Mouse (Mus musculus) forebrain, embryonic 11.5 days (tissue): ENCODE measurements around the gene D10Jhu81e. TPM values are rescaled to one million over a fixed set of nuclear protein-coding genes. Genes with fewer than 3 reads are reported as not detected.

Source experiments
- ATAC-seq: fragments of 200-750 bp; cut with Nextera tagmentation; replicated peaks from 2 replicates; pipeline ENCODE4 v1.8.0; 2017; ENCODE audit warnings: moderate TSS enrichment; ENCODE audit not compliant: low FRiP score
- DNase-seq: peaks from one replicate; pipeline ENCODE4 v3.0.0-alpha.2; 2017; ENCODE audit warnings: low spot score
- H3K27ac ChIP-seq: fragments of 300-500 bp; sonication (generic); 2 replicates; pipeline ENCODE4 v1.5.1; 2014; ENCODE audit warnings: low read depth, low read length
- H3K27me3 ChIP-seq: fragments of 300-500 bp; sonication (generic); 2 replicates; pipeline ENCODE4 v1.6.1; 2014; ENCODE audit warnings: mild to moderate bottlenecking, low read length, mixed read lengths; ENCODE audit not compliant: control insufficient read depth, insufficient read depth
- H3K36me3 ChIP-seq: fragments of 300-500 bp; sonication (generic); 2 replicates; pipeline ENCODE4 v1.6.1; 2014; ENCODE audit warnings: mild to moderate bottlenecking, low read length, moderate library complexity, mixed read lengths; ENCODE audit not compliant: control insufficient read depth, insufficient read depth
- H3K4me1 ChIP-seq: fragments of 300-500 bp; sonication (generic); replicated peaks from 2 replicates; pipeline ENCODE4 v1.6.1; 2014; ENCODE audit warnings: low read length, mixed read lengths; ENCODE audit not compliant: control insufficient read depth, insufficient read depth
- H3K4me2 ChIP-seq: fragments of 300-500 bp; sonication (generic); 2 replicates; pipeline ENCODE4 v1.6.1; 2014; ENCODE audit warnings: low read depth, mild to moderate bottlenecking, low read length, moderate library complexity, mixed read lengths; ENCODE audit not compliant: severe bottlenecking
- H3K4me3 ChIP-seq: fragments of 300-500 bp; sonication (generic); 2 replicates; pipeline ENCODE4 v1.5.1; 2014; ENCODE audit warnings: low read depth, low read length
- H3K9ac ChIP-seq: fragments of 300-500 bp; sonication (generic); 2 replicates; pipeline ENCODE4 v1.6.1; 2014; ENCODE audit warnings: low read length
- H3K9me3 ChIP-seq: fragments of 300-500 bp; sonication (generic); 2 replicates; pipeline ENCODE4 v1.6.1; 2016; ENCODE audit warnings: low read length, mixed read lengths; ENCODE audit not compliant: control insufficient read depth
- WGBS: fragments of 180-500 bp; shearing (Covaris S2); extraction: QIAGEN DNeasy Blood & Tissue Kit; methylation state at CpG from one replicate; pipeline ENCODE4 v1.1.7; 2014; 5-methylcytosine and 5-hydroxymethylcytosine counted together
- polyA plus RNA-seq: library from polyadenylated mRNA; unstranded; fragments of >200 nt; fragmentation: Nextera tagmentation; extraction: Ambion mirVana; gene quantifications from 2 replicates; pipeline ENCODE4 v1.2.1, GENCODE M21; 2014

Gene D10Jhu81e
- polyA plus RNA-seq, 1 experiment from 2014 or later, result 14.0 TPM

GRCm38 (mm10) chr10:78143727-78144505 lies 25.7 kb downstream of the D10Jhu81e start:
- no peak overlapping the region for H3K9ac ChIP-seq
- H3K4me2 ChIP-seq, result no peak overlapping the region
- ATAC-seq, result no peak
- no peaks in the 10 kb centered on the region for H3K36me3 ChIP-seq
- no peaks in the 10 kb centered on the region for H3K9me3 ChIP-seq
- H3K4me1 ChIP-seq, result no peaks in the 10 kb centered on the region
- no peak for DNase-seq
- 61% methylated on average over 8 of the region's 8 CpGs for WGBS
- no peaks in the 10 kb centered on the region for H3K27me3 ChIP-seq
- H3K4me3 ChIP-seq, result no peak overlapping the region
- no peak overlapping the region for H3K27ac ChIP-seq

DNA sequence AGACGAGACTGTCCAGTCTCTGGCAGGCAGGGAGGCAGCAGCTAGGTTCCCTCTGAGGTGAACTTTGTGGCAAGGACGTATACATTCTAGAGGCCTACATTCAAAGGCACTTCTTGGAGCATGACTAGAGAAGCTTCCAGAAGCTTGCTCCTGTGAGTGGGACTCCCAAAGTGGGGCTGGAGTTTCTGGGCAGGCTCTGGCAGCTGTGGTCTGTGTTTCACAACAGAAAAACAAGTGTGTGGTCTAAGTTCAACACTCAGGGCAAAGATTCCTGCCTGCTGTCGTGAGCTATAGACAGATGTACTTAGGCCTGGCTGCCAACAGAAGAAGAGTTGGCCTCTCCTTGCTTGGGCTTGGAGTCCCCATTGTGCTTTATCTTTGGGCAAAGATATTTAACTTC lies 28.7 kb downstream of the D10Jhu81e start:
- DNase-seq (peak; percentile 30), ATAC-seq (no peak)
- Histone ChIP-seq H3K27ac (no peak overlapping the region), H3K27me3 (no peaks in the 10 kb centered on the region), H3K36me3 (no peaks in the 10 kb centered on the region), H3K9me3 (no peaks in the 10 kb centered on the region), H3K4me1 (no peaks in the 10 kb centered on the region), H3K4me2 (no peak overlapping the region), H3K9ac (no peak overlapping the region), H3K4me3 (no peak overlapping the region)
- 86% methylated on average over 3 of the region's 3 CpGs for WGBS

- H3K4me1 ChIP-seq, result 0 out of 2 replicates have a peak, but pooled peaks cover 1% of the 10 kb centered on the region
- no peaks in the 10 kb centered on the region for H3K36me3 ChIP-seq
- H3K4me3 ChIP-seq, result no peak overlapping the region
- H3K27ac ChIP-seq, result no peak overlapping the region
- H3K9me3 ChIP-seq, result no peaks in the 10 kb centered on the region
- DNase-seq (peak; percentile 31), ATAC-seq (no peak)
- no peaks in the 10 kb centered on the region for H3K27me3 ChIP-seq
- no peak overlapping the region for H3K4me2 ChIP-seq
- H3K9ac ChIP-seq, result no peak overlapping the region
- WGBS, result 94% methylated on average over 1 of the region's 1 CpGs
Measured at GRCm38 (mm10) chr10:78140251-78140600, 29.4 kb downstream of the D10Jhu81e start.

GRCm38 (mm10) chr10:78139572-78140250 lies 29.9 kb downstream of the D10Jhu81e start:
- Histone ChIP-seq H3K27me3 (no peaks in the 10 kb centered on the region), H3K36me3 (no peaks in the 10 kb centered on the region), H3K4me1 (peaks cover 1% of the 10 kb centered on the region; the same call in 1 of the 2 replicates), H3K9ac (no peak overlapping the region), H3K27ac (no peak overlapping the region), H3K4me3 (no peak overlapping the region), H3K9me3 (no peaks in the 10 kb centered on the region), H3K4me2 (no peak overlapping the region)
- DNase-seq (peak; percentile 25), ATAC-seq (no peak)
- WGBS, result 84% methylated on average over 11 of the region's 11 CpGs

GRCm38 (mm10) chr10:78138812-78139523 lies 30.6 kb downstream of the D10Jhu81e start:
- Histone ChIP-seq H3K36me3 (no peaks in the 10 kb centered on the region), H3K9me3 (no peaks in the 10 kb centered on the region), H3K4me1 (peaks cover 1% of the 10 kb centered on the region; the same call in 1 of the 2 replicates), H3K9ac (no peak overlapping the region), H3K4me3 (no peak overlapping the region), H3K4me2 (no peak overlapping the region), H3K27me3 (no peaks in the 10 kb centered on the region), H3K27ac (no peak overlapping the region)
- DNase-seq (peak; percentile 49), ATAC-seq (no peak)
- 72% methylated on average over 14 of the region's 14 CpGs for WGBS

DNA sequence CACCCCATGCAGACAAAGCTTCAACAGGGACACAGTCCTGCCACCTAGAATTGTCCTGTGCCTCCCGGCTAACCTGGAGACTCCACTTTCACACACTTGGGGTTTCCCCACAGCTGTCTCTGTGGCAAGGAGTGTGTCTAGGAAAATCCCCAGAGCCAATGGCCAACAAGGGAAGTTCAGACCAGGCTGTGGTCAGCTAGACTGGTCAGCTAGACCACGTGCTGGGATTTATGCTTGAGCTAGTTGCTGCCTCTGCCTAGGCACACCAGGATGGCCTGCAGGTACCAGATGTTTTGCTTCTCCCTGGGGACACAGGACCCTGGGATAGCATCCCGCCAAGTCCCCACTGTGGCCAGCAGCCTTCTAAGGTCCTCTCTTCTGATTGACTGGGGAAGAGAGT lies 32.4 kb downstream of the D10Jhu81e start:
- H3K27ac ChIP-seq, result no peak overlapping the region
- H3K4me1 ChIP-seq, result peaks cover 1% of the 10 kb centered on the region; the same call in 1 of the 2 replicates
- WGBS, result 85% methylated on average over 3 of the region's 3 CpGs
- ATAC-seq (no peak), DNase-seq (peak; percentile 35)
- H3K4me3 ChIP-seq, result no peak overlapping the region
- H3K27me3 ChIP-seq, result no peaks in the 10 kb centered on the region
- no peak overlapping the region for H3K4me2 ChIP-seq
- H3K9ac ChIP-seq, result no peak overlapping the region
- H3K9me3 ChIP-seq, result no peaks in the 10 kb centered on the region
- no peaks in the 10 kb centered on the region for H3K36me3 ChIP-seq

- no peak overlapping the region for H3K27ac ChIP-seq
- no peaks in the 10 kb centered on the region for H3K9me3 ChIP-seq
- H3K4me3 ChIP-seq, result no peak overlapping the region
- 86% methylated on average over 5 of the region's 5 CpGs for WGBS
- ATAC-seq (no peak), DNase-seq (peak; percentile 36)
- H3K27me3 ChIP-seq, result no peaks in the 10 kb centered on the region
- no peaks in the 10 kb centered on the region for H3K36me3 ChIP-seq
- H3K4me1 ChIP-seq, result peaks cover 1% of the 10 kb centered on the region; the same call in 1 of the 2 replicates
- no peak overlapping the region for H3K9ac ChIP-seq
- no peak overlapping the region for H3K4me2 ChIP-seq
Measured at GRCm38 (mm10) chr10:78135947-78136346, 33.6 kb downstream of the D10Jhu81e start.

GRCm38 (mm10) chr10:78134975-78135798 lies 34.4 kb downstream of the D10Jhu81e start:
- Histone ChIP-seq H3K27ac (no peak overlapping the region), H3K4me3 (no peak overlapping the region; the same call in 1 of the 2 replicates), H3K4me2 (peak overlapping the region; percentile 34), H3K36me3 (no peaks in the 10 kb centered on the region), H3K4me1 (peaks cover 1% of the 10 kb centered on the region; the same call in 1 of the 2 replicates), H3K9me3 (no peaks in the 10 kb centered on the region), H3K9ac (peak overlapping the region; percentile 32; the same call in 1 of the 2 replicates), H3K27me3 (no peaks in the 10 kb centered on the region)
- WGBS, result 14% methylated on average over 14 of the region's 14 CpGs
- DNase-seq, result peak; percentile 73
- peak; percentile 49 for ATAC-seq
